Mouse (Mus musculus): ENCODE data around the gene Dlx6.

Dlx6 gene

DNA sequence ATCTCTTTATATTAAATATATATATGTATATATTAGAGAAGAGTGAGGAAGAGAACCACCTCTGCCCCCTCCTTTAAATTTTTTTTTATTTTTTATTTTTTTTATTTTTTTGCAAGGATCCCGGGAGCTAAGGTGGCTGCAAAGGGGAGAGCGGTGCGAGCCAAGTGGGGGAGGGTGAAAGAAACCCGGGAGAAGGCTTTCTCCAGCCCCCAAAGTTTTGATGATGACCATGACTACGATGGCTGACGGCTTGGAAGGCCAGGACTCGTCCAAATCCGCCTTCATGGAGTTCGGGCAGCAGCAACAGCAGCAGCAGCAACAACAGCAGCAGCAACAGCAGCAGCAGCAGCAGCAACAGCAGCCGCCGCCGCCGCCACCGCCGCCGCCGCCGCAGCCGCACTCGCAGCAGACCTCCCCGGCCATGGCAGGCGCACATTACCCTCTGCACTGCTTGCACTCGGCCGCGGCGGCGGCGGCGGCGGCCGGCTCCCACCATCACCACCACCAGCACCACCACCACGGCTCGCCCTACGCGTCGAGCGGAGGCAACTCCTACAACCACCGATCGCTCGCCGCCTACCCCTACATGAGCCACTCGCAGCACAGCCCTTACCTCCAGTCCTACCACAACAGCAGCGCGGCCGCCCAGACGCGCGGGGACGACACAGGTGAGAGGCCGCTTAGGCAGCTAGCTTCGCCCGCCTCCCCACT lies at the start of gene Dlx6:
Dlx6 (plus strand) TSS at position 175 of the 711 bp plus-strand sequence.
- DNase-seq (ENCODE audit: low spot score in 2 of 2), result peak in 1 of 2 experiments; percentile 57

DNA sequence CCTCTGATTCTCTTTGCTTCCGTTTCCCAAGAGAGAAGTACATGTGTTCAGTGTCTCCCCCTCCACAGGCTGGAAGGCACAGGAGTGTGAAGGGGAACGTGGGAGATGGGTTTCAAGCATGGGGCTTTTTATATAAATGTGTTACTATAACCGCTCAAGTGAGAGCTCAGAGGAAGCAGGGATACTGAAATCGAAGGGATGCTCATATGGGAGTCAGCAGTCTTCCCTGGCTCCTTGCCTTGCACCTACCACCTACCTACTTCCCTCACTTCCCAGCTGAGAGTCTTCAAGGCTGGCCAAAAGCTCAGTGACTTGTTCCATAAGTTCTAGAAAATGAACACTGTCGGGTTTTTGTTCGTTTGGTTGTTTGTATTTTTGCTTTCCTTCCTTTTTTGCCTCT lies 46.3 kb upstream of the Dlx6 start:
- DNase-seq (ENCODE audit: low spot score in 2 of 2), result no peak

DNA sequence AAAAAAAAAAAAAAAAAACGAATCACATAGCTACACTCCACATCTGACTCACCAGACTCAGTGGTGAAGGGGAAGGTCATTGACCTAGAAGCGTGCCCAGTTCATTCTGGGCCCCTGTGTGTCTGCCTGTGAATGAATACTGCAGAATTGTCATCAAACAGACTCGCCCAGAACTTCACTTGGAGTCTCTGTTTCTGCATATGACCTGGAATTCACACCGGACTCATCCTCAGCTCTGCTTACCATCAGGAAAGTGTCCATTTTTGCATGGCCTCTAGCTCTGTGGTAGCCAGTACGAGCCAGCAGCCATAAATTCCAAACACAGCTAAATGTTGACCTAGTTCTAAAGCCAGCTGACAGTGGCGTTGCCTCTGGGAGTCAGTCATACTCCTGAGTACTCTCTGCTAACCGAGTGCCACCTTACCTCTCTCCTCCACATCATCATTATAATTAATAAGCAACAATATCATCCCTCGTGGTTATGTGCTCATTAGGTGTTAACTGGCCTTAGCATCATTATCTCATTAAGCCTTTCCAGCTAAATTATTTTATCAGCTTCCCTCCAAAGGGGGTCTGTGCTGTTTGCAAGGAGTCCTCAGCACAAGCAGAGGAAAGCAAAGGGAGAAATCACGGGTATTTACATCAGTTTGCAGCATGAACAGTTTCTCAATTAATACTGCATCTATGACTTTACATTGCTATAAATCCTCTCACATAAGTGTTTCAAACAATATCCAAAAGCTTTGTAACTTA lies 44.9 kb upstream of the Dlx6 start:
- DNase-seq (ENCODE audit: low spot score in 2 of 2), result no peak

DNA sequence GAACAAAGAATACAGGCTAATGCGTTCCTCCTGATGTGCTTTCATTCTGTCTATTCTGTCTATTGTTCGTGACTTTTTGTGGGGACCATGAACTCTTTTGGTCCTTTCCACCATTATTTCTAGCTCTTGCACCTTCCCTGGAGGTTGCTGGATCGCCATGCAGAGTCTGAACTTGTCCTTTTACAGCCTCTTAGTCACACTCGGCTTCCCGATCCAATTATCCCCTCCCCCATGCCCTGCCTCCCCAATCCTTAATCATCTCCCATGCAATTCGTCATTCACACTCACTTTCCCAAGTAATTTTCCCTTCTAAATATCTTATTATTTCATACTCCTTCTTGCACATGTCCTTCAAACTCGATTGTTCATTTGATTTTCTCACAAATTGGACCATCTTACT lies 44.0 kb upstream of the Dlx6 start:
- no peak for DNase-seq (ENCODE audit: low spot score in 2 of 2)

DNA sequence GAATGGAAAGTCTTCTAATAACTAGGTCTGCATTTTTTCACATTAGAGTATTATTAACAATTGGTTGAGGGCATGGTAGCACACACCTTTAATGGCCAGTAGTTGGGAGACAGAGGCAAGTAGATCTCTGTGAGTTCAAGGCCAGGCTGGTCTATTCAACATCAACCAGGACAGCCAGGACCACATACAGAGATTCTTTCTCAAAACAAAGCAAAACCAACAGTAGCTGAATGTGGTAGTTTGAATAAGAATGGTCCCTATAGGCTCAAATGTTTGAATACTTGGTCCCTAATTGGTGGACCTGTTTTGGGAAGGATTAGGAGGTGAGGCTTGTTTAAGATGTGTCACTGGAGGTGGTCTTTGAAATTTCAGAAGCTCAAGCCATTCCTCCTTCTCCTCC lies 37.8 kb upstream of the Dlx6 start:
- DNase-seq (ENCODE audit: low spot score in 2 of 2), result no peak

DNA sequence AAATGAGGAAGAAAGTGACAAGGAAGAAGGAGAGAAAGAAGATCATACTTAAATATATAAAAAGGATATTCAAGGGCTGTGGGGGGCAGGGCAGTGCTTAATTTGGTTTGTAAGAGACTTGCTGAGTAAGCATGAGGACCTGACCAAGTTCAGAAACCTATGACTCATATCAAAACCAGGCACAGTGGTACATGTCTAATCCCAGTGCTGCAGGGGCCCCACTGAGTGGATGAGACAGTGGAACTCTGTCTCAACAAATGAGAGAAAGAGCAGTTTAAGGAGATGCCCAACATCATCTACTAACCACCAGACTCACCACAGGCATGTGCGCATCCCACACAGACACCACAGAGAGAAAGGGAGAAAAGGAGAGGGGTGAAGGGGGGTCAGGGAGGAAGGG lies 36.3 kb upstream of the Dlx6 start:
- DNase-seq (ENCODE audit: low spot score in 2 of 2), result no peak

DNA sequence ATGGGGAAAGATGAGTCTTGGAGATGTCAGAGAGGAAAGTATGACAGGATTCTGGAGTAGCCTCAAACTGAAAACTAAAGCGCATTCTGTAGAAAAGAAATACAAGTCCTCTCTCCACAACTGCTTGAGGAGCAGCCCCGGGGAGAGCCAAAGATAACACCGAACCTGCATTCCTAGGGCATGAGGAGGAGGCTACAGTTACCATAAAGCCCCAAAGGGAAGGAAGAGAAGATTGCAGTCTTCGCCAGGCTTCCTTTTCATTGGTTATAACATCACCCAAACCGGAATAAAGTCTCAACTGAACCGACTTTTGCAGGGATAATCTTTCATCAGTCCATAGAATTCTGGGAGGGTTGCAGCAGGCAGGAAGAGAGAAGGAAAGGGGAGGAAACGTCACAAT lies 32.7 kb upstream of the Dlx6 start:
- DNase-seq (ENCODE audit: low spot score in 2 of 2), result no peak

DNA sequence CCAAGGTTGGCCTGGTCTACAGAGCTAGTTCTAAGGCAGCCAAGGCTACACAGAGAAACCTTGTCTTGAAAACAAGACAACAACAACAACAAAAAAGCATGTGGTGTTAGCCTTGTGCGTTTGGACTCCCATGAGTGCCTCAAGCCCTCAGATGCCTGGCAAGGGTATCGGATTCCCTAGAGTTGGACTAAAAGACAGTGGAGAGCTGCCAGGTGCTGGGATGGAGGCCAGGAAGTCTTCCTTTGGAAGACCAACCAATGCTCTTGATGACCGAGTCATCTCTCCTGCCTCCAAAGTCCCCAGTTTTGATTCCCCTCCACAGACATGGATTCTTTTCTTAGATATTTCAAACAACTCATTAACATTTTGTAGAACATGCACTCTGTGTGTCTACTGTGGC lies 29.8 kb upstream of the Dlx6 start:
- no peak for DNase-seq (ENCODE audit: low spot score in 2 of 2)

DNA sequence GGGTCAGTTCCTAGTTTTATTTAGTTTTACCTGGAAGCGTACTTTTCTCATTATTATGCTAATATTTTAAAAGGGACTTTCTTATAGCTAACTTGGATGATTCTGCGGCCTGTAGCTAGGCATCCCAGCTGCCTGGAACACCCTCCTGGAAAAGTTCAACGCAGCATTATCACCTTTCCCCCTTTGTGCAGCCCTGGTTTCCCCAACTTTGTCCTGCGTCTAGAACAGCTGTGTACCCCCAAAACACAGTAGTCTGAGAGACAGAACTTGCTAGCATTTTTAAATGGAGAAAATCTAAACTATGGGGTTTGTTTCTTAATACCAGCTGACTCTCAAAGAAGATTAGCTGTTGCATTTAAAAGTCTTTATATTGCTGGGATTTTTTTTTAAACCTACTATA lies 14.6 kb upstream of the Dlx6 start:
- DNase-seq (ENCODE audit: low spot score in 2 of 2), result no peak

DNA sequence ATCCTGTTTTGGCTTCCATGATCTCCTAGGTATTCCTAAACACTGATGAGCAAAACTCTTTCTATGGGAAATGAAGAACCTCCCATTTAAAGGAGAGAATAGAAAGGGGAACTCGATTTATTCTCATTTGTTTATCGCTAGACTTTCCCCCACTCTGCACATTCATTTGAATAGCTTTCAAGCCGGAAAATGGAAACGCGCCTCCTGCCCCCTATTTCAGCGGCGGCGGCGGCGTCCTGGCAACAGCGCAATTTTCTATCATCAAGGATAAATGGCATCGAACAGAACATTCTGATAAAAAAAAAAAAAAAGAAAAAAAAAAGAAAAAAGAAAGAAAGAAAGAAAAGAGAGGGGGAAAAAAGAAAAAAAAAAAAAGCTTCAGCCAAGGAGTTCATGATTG lies 13.4 kb upstream of the Dlx6 start:
- DNase-seq (ENCODE audit: low spot score in 2 of 2), result no peak

DNA sequence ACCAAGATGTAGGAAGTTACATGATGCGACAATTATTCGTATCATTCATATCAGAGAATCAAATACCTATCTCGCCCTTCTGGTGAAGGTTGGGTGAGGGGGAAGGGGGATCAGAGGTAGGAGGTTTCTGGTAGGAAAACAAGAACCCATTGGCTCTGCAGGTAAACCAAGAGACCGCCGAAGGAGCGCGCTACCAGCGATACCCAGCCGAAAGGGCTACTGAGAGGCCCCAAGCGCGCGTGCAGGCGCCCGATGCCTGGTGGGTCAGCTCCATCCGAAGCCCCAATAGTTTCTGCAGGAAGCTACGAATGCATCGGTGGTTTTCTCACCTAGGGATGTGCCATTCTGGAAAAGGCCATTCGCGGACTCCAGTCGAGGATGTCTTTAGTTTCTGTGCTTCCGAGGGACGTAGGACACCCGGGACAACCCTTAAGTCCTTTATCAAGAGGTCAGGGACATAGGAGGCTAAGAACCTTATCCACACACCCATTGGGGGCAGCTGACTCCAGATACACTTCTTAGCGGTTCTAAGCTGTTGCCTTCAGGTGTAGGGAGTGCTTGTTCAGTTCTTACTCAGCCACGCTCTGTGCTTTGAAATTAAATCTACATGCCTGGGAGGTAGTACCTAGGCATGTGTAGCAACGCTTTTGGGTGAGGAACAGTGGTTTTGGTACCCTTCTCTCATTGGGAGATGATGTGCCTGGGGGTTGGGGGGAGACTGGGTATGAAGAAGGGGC lies 12.6 kb upstream of the Dlx6 start:
- DNase-seq (ENCODE audit: low spot score in 2 of 2), result no peak

DNA sequence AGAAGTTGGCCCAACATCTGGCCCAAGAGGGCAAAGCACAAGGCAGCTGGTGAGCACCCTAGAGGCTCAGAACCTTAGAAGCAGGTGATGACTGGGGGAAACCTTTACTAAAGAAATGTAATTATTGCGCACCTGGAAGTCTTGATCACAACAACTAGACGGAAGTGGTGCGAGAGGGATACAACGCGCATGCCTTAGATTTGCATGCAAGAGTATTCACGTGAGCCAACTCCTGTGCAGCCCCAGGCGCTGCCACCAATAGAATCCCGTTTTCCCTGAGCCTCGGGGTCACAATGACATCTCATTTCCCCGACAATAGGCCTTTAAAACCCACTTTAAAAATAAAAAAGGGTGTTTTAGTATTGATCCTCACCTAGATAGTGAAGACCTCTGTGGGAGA lies 12.0 kb upstream of the Dlx6 start:
- no peak for DNase-seq (ENCODE audit: low spot score in 2 of 2)

DNA sequence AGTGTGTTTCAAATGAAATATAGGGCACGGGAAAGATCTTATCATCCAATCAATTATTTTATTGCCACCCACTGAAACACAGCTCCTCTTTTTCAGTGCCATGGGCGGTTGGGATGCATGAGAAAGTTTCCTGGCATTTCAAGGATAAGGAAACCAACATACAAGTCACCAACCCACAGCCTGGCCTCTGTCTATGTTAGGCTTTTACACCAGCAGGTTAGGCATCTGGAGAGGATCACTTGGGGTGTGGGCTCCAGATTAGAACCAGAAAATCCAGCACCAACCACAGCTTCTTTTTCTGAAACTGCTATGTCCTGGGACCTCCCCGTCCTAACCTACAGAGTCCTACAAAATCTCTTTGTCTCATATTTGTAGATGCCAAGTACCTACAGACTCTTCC lies 10.2 kb upstream of the Dlx6 start:
- DNase-seq (ENCODE audit: low spot score in 2 of 2), result no peak

DNA sequence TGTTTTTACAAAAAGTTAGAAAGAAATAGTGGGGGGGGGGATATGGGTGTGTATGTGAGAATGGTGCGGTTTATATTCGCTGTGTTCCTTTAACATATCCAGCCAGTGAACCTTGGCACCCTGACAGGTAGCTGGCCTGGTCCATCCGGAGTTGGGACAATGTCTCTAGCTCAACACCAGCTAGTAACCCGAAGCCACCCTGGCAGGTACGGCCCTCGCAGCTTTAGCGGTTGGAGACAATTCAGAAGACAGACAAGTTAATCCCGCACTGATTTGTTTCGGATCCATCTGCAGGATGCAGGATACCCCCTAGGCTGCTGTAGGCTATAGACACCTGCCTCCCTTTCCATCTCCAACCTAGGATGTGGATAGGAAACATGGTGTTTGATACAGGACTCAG lies 9.0 kb upstream of the Dlx6 start:
- DNase-seq (ENCODE audit: low spot score in 2 of 2), result no peak

DNA sequence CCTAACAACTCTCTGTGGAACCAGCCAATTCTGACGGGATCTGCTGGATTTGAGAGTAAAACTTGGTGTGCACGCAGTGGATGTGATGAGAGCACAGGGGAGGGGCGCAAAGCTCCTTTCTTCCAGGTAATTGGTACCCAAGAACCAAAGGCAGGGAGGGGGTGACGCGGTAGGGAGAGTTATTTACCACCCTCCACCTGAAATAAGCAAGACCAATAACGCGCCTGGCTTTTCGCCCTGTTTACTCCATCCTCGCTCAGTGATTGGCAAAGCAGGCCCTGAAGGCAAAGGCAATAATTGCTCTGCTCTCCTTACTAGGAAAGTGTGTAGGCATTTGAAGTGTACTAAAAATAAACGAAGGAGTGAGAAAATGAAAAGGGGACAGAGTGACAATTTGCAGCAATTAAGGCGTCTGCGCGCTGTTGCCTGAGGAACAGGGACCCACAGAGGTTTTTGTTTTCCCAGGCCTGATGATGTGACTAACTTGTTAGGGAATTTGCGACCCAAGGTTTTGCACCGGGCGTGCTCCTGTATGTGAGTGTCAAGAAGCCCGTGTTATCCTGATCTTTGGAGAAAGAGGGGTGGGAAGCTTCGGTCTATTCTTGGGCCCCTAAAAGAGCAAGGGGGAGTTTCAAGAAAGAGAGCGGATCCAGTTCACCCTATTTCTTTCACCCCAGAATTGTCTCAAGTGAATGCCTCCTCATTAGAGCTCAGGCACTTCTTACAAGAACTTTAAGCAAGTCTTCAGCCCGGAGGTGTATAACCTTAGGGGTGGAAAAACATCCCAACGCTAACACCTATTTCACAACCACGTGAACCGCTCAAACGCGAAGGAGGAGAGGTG lies 8.0 kb upstream of the Dlx6 start:
- no peak for DNase-seq (ENCODE audit: low spot score in 2 of 2)

DNA sequence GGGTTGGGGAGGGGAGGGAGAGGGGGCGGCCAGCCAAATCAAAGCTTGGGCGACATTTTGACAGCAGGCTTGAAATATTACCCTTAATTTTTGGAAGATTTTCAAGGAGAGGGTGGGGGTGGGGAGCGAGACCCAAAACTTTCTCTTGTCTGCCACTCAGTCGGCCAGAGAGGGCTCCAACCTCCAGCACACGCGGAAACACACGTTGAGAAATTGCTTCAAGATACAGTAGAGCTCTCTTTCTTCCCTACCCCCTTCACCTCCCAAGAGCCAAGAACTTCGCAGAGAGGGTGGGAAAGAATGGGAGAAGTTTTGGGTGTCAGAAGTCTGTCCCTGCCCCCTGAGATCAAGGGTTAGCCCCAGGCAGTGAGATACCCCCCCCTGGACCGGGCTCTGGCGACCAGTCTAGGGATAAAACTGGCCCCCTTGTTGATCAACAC lies 7.4 kb upstream of the Dlx6 start:
- no peak for DNase-seq (ENCODE audit: low spot score in 2 of 2)

DNA sequence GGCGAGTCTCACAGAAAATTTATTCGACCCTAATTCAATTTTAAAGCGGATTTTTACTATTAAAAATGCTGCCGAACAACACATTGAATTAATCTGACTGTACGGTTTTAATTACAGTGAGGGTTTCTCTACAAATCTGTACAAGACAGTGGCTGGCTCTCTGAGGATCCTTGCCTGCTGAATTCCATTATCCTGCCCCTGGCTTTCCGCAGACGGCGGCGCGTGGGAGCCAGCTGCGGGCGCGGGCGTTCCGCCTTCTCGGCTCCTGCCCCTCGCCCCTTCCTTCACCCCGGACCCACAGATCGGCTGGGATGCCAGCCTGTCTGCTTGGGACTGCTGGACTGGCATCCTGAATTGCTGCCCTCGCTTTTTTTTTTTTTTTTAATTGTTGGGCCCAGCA lies 6.8 kb upstream of the Dlx6 start:
- no peak for DNase-seq (ENCODE audit: low spot score in 2 of 2)

DNA sequence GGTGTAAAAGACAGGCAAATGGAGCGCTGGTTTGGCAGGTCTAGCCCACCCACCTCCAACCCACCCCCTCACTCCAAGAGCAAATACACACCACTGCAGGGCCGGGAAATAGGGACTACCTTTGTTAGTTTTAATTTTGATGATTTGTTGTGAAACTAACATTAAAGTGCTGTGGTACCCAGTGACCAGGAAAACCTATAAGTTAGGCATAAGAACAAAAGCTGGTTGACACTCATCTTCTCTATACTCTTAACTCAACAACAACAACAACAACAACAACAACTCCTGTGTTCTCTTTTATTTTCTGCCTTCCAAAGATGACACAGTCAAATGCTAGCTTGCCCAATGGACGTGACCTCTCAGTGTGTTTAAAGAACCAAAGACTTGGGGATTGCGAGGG lies 6.3 kb upstream of the Dlx6 start:
- no peak for DNase-seq (ENCODE audit: low spot score in 2 of 2)

DNA sequence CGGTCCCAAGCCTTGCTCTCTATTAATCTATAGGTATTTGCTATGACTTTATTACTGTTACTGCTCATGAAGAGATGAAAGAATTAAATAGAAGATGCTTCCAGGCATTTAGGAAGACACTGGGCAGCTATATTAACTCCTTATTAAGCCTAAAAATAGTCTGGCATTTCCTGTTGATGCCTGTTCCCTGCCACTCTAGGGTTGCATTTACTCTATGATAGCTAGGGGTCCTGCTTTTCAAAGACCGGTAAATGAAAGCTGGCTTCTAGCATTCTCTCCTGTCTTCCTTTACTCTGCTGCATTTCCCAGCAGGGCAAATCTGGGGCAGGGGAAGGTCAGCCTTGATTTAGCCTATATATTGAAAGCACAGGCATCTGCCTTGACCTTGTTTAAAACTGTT lies 5.4 kb upstream of the Dlx6 start:
- DNase-seq (ENCODE audit: low spot score in 2 of 2), result no peak

DNA sequence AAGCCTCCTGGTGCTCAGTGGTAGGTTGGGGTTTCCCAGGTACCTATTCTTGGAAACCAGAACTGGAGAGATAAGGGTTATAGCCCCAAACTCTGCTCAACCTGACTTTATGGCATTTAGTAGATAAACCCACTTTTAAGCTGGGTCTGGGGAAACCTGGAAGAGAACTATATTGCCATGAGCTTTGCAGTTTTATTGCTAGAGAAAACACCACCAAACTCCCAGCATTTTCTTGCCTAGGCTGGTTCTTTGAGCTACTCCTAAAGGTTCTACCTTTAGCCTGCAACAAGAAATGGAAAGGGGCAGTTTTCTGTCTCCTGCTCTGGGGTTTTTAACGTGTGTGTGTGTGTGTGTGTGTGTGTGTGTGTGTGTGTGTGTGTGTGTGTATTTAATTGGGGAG lies 4.6 kb upstream of the Dlx6 start:
- no peak for DNase-seq (ENCODE audit: low spot score in 2 of 2)

DNA sequence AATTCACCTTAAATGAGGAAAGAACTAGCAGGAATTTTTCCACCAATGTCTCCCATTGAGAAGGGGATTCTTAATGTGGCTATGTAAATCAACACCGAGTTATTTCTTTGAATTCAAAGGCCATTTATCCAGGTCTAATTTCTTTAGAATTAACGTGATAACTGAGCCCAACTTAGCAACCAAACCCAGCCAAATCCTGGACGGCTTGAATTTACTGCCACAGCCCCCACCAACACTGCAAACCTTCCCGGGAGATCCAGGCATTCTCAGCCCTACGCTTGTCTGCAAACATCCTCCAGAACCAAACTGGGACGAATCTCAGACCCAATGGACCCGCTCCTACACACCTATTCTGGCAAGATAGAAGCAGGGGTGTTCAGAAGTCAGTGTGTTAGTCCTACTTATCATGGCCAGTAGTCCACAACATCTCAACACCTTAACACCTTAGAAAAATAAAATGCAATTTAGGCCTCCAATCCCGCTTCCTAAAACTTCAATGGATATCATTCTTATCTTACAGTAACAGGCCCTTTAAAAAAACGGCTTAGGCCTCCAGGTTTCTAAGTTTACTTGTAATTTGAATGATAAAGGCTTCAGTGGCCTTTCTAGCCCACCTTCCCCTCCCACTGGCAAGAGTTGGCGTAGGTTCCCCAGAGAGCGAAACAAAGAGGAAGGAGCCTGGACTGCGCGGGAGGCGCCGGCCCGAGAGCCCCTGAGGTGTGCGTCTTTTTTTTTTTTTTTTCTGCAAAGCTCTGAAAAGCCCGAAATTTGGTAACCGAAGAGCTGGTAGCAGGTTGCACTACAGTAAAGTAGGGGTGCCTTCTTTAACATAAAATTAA lies 3.8 kb upstream of the Dlx6 start:
- DNase-seq (ENCODE audit: low spot score in 2 of 2), result no peak

All from urinary bladder, postnatal 4 days (tissue).